Mouse (Mus musculus) kidney, embryonic 15.5 days (tissue): ENCODE measurements around the gene Ptprg. TPM values are rescaled to one million over a fixed set of nuclear protein-coding genes. Genes with fewer than 3 reads are reported as not detected.
"Not testable (repeated sequence)": the region's sequence is repeated elsewhere in the genome, so short reads cannot be mapped to it uniquely, and the experiment has no call there.

Source experiments
- ATAC-seq: fragments of 200-750 bp; cut with Nextera tagmentation; replicated peaks from 2 replicates; pipeline ENCODE4 v1.8.0; 2017; ENCODE audit warnings: moderate TSS enrichment; ENCODE audit not compliant: low FRiP score
- H3K27ac ChIP-seq: fragments of 300-500 bp; sonication (generic); 2 replicates; pipeline ENCODE4 v1.5.1; 2015; ENCODE audit warnings: mild to moderate bottlenecking, inconsistent platforms
- H3K27me3 ChIP-seq: fragments of 300-500 bp; sonication (generic); 2 replicates; pipeline ENCODE4 v1.6.1; 2015; ENCODE audit warnings: inconsistent platforms
- H3K36me3 ChIP-seq: fragments of 300-500 bp; sonication (generic); 2 replicates; pipeline ENCODE4 v1.6.1; 2015; ENCODE audit warnings: inconsistent platforms
- H3K4me1 ChIP-seq: fragments of 300-500 bp; sonication (generic); 2 replicates; pipeline ENCODE4 v1.6.1; 2015; ENCODE audit warnings: inconsistent platforms
- H3K4me2 ChIP-seq: fragments of 300-500 bp; sonication (generic); 2 replicates; pipeline ENCODE4 v1.6.1; 2015; ENCODE audit warnings: moderate library complexity, mild to moderate bottlenecking, inconsistent platforms
- H3K4me3 ChIP-seq: fragments of 300-500 bp; sonication (generic); replicated peaks from 2 replicates; pipeline ENCODE4 v1.5.1; 2015; ENCODE audit warnings: mild to moderate bottlenecking, inconsistent platforms
- H3K9ac ChIP-seq: fragments of 300-500 bp; sonication (generic); 2 replicates; pipeline ENCODE4 v1.6.1; 2015; ENCODE audit warnings: mild to moderate bottlenecking, inconsistent platforms
- H3K9me3 ChIP-seq: fragments of 300-500 bp; sonication (generic); replicated peaks from 2 replicates; pipeline ENCODE4 v1.6.1; 2016; ENCODE audit warnings: inconsistent platforms
- WGBS: fragments of 180-500 bp; shearing (Covaris S2); methylation state at CpG from one replicate; pipeline ENCODE4 v1.1.7; 2015; ENCODE audit warnings: mixed read lengths; 5-methylcytosine and 5-hydroxymethylcytosine counted together
- polyA plus RNA-seq: library from polyadenylated mRNA; unstranded; fragments of >200 nt; fragmentation: Nextera tagmentation; extraction: Ambion mirVana; gene quantifications from 2 replicates; pipeline ENCODE4 v1.2.1, GENCODE M21; 2015

Ptprg gene
- polyA plus RNA-seq, 1 experiment from 2014 or later, result 40.4 TPM

DNA sequence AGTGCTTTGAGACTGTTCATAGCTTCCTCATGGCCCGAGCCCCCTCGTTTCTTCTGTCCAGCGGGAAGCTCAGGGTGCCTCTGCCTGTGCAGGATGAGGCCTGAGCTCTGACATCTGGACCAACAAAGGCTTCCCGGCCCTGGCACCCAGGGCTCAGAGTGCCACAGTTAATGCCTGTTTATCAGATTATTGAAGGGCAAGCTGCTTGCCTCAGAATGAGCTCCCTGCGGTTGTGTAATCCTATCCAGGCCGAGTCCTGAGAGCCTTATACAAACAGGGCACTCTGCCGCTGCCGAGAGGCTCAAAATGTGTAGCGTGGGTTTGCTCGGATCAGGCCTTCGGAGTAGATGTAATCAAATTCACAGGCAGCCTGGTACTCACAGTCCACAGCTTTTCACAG is 221.9 kb downstream of the Ptprg start:
- no peak overlapping the region for H3K4me3 ChIP-seq
- peak; percentile 45; the same call in 1 of the 2 replicates for ATAC-seq
- 17% methylated on average over 11 of the region's 11 CpGs for WGBS
- H3K9ac ChIP-seq, result no peak overlapping the region
- H3K4me1 ChIP-seq, result peaks cover 30% of the 10 kb centered on the region
- peak overlapping the region; percentile 1; the same call in 1 of the 2 replicates for H3K4me2 ChIP-seq
- peak overlapping the region; percentile 34; the same call in 1 of the 2 replicates for H3K27ac ChIP-seq
- no peaks in the 10 kb centered on the region for H3K27me3 ChIP-seq
- no peaks in the 10 kb centered on the region for H3K36me3 ChIP-seq
- H3K9me3 ChIP-seq, result no peaks in the 10 kb centered on the region

GRCm38 (mm10) chr14:11775951-11776495 is 222.7 kb downstream of the Ptprg start:
- Histone ChIP-seq H3K4me1 (peaks cover 30% of the 10 kb centered on the region), H3K27ac (no peak overlapping the region), H3K27me3 (no peaks in the 10 kb centered on the region), H3K4me3 (no peak overlapping the region), H3K4me2 (no peak overlapping the region), H3K36me3 (no peaks in the 10 kb centered on the region), H3K9me3 (no peaks in the 10 kb centered on the region), H3K9ac (no peak overlapping the region)
- ATAC-seq, result no peak
- WGBS, result 80% methylated on average over 6 of the region's 6 CpGs

- WGBS, result 91% methylated on average over 6 of the region's 6 CpGs
- no peak overlapping the region for H3K4me2 ChIP-seq
- H3K27ac ChIP-seq, result no peak overlapping the region
Measured at GRCm38 (mm10) chr14:11776566-11776965, 223.2 kb downstream of the Ptprg start.

DNA sequence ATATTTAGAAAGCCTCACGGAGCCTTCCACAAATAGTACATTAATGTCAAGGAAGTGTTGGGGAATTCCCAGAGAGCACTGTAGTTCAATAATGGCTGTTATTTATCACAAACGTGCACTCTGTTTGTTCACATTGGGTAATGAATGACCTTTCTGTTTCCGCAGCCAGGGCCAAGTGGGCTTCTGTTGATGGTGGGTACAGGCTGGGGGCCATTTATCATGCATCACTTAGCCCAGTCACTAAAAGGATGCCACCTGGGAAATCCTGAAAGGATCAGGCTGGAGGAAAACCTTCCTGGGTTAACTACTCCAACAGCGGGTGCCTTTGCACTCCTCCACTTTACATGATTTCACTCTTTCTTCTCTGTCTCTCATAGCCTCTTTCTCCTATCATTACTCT is 237.9 kb downstream of the Ptprg start:
- peaks cover 3% of the 10 kb centered on the region; the same call in 1 of the 2 replicates for H3K4me1 ChIP-seq
- no peak for ATAC-seq
- no peak overlapping the region for H3K9ac ChIP-seq
- no peak overlapping the region for H3K4me2 ChIP-seq
- no peak overlapping the region for H3K27ac ChIP-seq
- 34% methylated on average over 4 of the region's 4 CpGs for WGBS
- H3K4me3 ChIP-seq, result no peak overlapping the region
- no peaks in the 10 kb centered on the region for H3K9me3 ChIP-seq
- no peaks in the 10 kb centered on the region for H3K36me3 ChIP-seq
- H3K27me3 ChIP-seq, result no peaks in the 10 kb centered on the region

More at GRCm38 (mm10) chr14:11776566-11776965, 223.2 kb downstream of the Ptprg start:
- Histone ChIP-seq H3K4me1 (peaks cover 27% of the 10 kb centered on the region), H3K4me3 (no peak overlapping the region), H3K9ac (no peak overlapping the region), H3K36me3 (no peaks in the 10 kb centered on the region), H3K9me3 (no peaks in the 10 kb centered on the region), H3K27me3 (no peaks in the 10 kb centered on the region)
- ATAC-seq, result no peak

GRCm38 (mm10) chr14:11793847-11794246 is 240.5 kb downstream of the Ptprg start:
- peaks cover 3% of the 10 kb centered on the region; the same call in 1 of the 2 replicates for H3K4me1 ChIP-seq
- no peaks in the 10 kb centered on the region for H3K9me3 ChIP-seq
- no peak overlapping the region for H3K27ac ChIP-seq
- H3K36me3 ChIP-seq, result no peaks in the 10 kb centered on the region
- no peak overlapping the region for H3K9ac ChIP-seq
- no peak for ATAC-seq
- no peaks in the 10 kb centered on the region for H3K27me3 ChIP-seq
- H3K4me2 ChIP-seq, result no peak overlapping the region
- WGBS, result 93% methylated on average over 3 of the region's 3 CpGs
- no peak overlapping the region for H3K4me3 ChIP-seq

DNA sequence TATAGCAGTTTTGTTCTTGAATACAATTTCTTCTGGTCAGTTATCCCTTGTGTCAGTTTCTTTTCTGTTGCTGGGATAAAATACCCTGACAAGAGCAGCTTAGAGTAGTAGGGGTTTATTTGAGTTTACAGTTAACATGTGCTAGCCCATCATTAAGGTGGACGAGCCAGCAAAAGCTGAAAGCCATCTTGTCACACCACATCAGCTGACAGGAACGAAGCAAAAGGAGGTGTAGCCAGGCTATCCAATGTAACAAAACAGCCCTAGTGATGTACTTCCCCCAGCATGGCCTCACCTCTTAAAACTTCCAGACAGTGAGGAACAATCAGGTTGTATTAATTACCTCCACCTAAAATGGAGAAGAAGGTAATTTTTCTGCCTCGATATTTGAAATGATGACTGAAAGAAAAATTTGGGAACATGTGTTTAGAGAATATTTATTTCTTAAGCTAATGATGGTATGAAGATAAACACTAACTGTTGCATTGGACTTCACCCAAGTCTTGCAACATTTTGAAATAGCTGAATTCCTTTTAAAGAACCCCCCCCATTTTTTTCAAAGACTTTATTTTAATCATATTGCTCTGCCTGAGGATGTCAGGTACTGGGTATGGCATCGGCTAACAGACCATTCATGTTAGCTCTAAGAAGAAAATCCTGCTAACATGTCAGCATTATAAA is 249.2 kb downstream of the Ptprg start:
- no peaks in the 10 kb centered on the region for H3K36me3 ChIP-seq
- 85% methylated on average over 4 of the region's 4 CpGs for WGBS
- H3K27me3 ChIP-seq, result no peaks in the 10 kb centered on the region
- no peak overlapping the region for H3K4me3 ChIP-seq
- H3K4me1 ChIP-seq, result peaks cover 16% of the 10 kb centered on the region
- no peak overlapping the region for H3K4me2 ChIP-seq
- H3K9me3 ChIP-seq, result no peaks in the 10 kb centered on the region
- no peak overlapping the region for H3K27ac ChIP-seq
- no peak overlapping the region for H3K9ac ChIP-seq
- ATAC-seq, result no peak

DNA sequence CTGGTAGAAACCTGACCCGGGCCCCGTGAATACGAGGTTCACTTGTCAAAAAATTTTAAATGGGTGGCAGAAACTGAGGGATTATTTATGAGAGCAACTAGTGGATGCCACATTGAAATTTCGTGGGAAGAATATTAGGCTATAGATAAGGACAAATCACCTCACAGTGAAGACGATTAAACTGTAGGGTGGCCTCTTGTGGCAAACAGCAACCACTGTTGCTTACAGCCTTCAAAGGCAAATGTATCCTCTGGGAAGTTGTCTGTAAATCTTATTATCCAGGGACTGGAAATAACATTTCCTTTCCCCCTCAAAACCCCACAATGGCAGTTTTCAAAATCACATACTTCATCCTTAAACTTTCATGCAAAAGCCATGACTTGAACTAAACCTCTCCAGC is 253.3 kb downstream of the Ptprg start:
- Histone ChIP-seq H3K4me3 (no peak overlapping the region), H3K36me3 (no peaks in the 10 kb centered on the region), H3K9ac (no peak overlapping the region), H3K9me3 (no peaks in the 10 kb centered on the region), H3K4me1 (peaks cover 51% of the 10 kb centered on the region), H3K4me2 (no peak overlapping the region), H3K27me3 (no peaks in the 10 kb centered on the region), H3K27ac (no peak overlapping the region; the same call in 1 of the 2 replicates)
- no peak for ATAC-seq
- WGBS, result 36% methylated on average over 5 of the region's 5 CpGs

DNA sequence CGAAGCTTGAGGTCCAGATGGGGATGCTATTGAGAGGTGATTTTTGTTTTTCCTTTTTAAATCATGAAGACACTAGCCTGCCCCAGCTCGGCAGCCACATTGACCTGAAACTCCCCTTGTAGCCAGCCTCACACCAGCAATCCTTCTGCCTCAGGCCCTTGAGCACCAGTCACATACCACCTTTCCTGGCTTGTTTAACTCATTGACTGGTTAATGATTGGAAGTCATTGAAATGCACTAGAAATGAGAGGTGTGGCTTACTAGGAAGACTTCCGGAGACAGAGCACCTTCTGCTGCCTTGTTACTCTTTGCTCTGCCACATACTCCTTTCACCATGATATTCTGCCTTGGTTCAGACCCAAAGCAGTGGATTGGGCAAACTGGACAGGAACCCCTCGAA is 254.1 kb downstream of the Ptprg start:
- WGBS, result 44% methylated on average over 4 of the region's 4 CpGs
- H3K36me3 ChIP-seq, result no peaks in the 10 kb centered on the region
- H3K4me2 ChIP-seq, result 0 out of 2 replicates have a peak overlapping the region, but pooled peaks have one; percentile 27
- H3K9me3 ChIP-seq, result no peaks in the 10 kb centered on the region
- peaks cover 52% of the 10 kb centered on the region for H3K4me1 ChIP-seq
- ATAC-seq, result peak; percentile 68
- peak overlapping the region; percentile 54; the same call in 1 of the 2 replicates for H3K27ac ChIP-seq
- H3K27me3 ChIP-seq, result no peaks in the 10 kb centered on the region
- H3K9ac ChIP-seq, result no peak overlapping the region
- H3K4me3 ChIP-seq, result no peak overlapping the region

DNA sequence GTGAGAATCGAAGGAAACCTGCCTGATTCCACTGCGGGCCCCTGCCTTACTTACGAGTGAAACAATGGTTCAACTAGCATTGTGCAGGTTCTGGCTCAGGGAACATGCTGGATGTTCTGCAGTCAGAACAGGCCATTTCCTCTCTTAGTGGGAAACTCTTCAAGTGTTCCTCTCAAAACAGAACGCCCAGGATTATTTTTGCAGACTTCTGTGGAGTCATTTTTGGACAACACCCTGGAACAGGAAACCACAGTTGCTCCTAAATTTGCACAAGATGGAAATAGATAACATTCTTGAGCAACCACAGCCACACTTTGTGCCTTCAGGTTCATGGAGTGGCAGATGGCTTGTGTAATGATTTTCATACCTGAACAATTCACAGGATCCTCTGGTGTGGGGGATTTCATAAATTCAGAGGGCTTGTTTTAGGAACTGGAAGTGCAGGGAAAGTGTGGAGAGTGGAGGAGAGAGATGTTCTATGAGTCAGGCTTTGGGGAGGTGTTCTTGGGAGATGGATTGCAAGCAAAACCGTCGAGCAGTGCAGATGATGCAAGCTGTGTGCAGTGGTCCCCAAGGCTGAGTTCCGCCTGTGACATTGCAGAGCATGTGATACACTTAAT is 257.9 kb downstream of the Ptprg start:
- 53% methylated on average over 7 of the region's 7 CpGs for WGBS
- no peaks in the 10 kb centered on the region for H3K36me3 ChIP-seq
- no peak for ATAC-seq
- no peak overlapping the region for H3K4me3 ChIP-seq
- no peak overlapping the region for H3K4me2 ChIP-seq
- no peaks in the 10 kb centered on the region for H3K27me3 ChIP-seq
- no peak overlapping the region for H3K9ac ChIP-seq
- H3K9me3 ChIP-seq, result no peaks in the 10 kb centered on the region
- H3K27ac ChIP-seq, result peak overlapping the region; percentile 20
- H3K4me1 ChIP-seq, result peaks cover 50% of the 10 kb centered on the region

DNA sequence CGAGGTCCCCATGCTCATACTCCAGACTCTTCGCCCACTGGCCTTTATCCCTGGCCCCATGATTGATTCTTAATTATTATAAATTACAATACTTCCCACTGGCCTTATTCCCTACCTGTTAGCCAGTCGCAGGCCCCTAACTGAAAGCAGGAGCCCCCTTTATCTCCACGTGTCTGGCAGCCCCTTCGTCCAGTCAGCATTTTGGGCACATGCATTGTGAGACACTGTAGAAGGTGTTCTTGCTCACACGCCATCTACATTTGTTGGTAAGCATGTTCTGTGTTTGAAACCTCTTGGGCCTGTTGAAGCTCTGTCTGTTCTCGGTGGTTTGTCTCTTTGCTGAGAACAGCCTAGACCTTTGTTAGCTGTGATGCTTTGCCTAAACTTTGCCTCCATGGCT is 259.0 kb downstream of the Ptprg start:
- Histone ChIP-seq H3K27ac (no peak overlapping the region), H3K27me3 (no peaks in the 10 kb centered on the region), H3K4me3 (no peak overlapping the region), H3K9ac (no peak overlapping the region), H3K9me3 (no peaks in the 10 kb centered on the region), H3K36me3 (no peaks in the 10 kb centered on the region), H3K4me2 (no peak overlapping the region), H3K4me1 (peaks cover 41% of the 10 kb centered on the region)
- WGBS, result 93% methylated on average over 7 of the region's 7 CpGs
- no peak for ATAC-seq

- not testable (repeated sequence) for H3K9ac ChIP-seq, H3K36me3 ChIP-seq, H3K4me2 ChIP-seq, H3K4me3 ChIP-seq, ATAC-seq, H3K9me3 ChIP-seq, H3K27me3 ChIP-seq, H3K27ac ChIP-seq
- H3K4me1 ChIP-seq, result peaks cover 27% of the 10 kb centered on the region
- WGBS, result 58% methylated on average over 4 of the region's 4 CpGs
Measured at GRCm38 (mm10) chr14:11814811-11815210, 261.5 kb downstream of the Ptprg start.

DNA sequence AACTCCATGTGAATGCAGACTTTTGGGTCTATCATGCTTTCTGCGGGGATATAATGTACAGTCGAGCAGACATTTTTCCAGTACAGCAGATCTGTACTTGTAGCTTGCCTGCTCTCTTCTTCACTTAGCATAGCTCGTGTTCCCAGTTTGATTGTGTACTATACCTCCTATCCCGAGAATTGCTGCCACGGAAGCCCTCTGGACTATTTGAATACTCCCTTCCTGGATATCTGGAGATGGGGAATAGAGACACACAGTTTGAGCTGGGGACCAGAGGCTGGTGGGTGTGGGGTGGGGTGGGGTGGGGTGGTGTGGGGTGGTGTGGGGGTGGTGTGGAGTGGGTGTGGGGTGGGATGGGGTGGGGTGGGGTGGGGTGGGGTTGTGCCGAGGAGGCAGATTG is 263.9 kb downstream of the Ptprg start:
- Histone ChIP-seq H3K4me3 (no peak overlapping the region), H3K4me1 (peaks cover 12% of the 10 kb centered on the region), H3K9me3 (no peaks in the 10 kb centered on the region), H3K4me2 (no peak overlapping the region), H3K27me3 (no peaks in the 10 kb centered on the region), H3K9ac (no peak overlapping the region), H3K27ac (no peak overlapping the region), H3K36me3 (no peaks in the 10 kb centered on the region)
- 66% methylated on average over 6 of the region's 6 CpGs for WGBS
- ATAC-seq, result 0 out of 2 replicates have a peak, but pooled peaks have one; percentile 17
